Mouse (Mus musculus): ENCODE data around the gene Prdm12.

DNA sequence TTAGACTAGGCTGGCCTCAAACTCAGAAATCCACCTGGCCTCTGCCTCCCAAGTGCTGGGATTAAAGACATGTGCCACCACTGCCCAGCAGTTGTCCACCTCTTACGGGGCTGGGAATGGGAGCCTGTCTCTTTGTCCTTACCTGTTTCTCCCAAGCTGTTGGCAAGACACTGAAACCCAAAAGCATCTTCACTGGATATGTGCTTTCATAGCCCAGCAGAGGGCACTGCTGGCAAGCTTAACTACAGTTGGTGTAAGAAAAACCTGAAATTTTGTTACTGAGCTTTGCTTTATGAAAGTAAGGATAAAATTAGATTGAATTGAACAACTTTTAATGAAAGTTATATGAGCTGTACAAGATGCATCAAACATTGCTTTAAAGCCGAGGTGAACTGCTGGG is 43.8 kb downstream of the Prdm12 start:
- TF ChIP-seq MYOG (IDR thresholded peaks at IDR 0.05; ENCODE audit: control insufficient read depth in 1 of 3, insufficient read depth in 1 of 3, insufficient read length in 2 of 3, low read depth in 2 of 3) (no peak), SRF (IDR thresholded peaks at IDR 0.05; ENCODE audit: control insufficient read depth, insufficient read length, low read depth) (no peak), POLR2A (IDR thresholded peaks at IDR 0.05; ENCODE audit: insufficient read length, low read depth) (no peak), TCF12 (IDR thresholded peaks at IDR 0.05; ENCODE audit: insufficient read depth, poor library complexity, severe bottlenecking) (no peak), E2F4 (IDR thresholded peaks at IDR 0.05; ENCODE audit: insufficient read depth) (no peak)
